Mouse (Mus musculus): ENCODE data around the gene Enthd1.

- TF ChIP-seq CTCF (IDR thresholded peaks at IDR 0.05; ENCODE audit: insufficient read depth, low read depth, low read length) (no peak), POLR2A (IDR thresholded peaks at IDR 0.05; ENCODE audit: insufficient read depth, low read depth, low read length) (no peak)
These were observed 59.9 kb downstream of the Enthd1 start for GRCm38 (mm10) chr15:80505086-80505485.
